Mouse (Mus musculus) megakaryocyte, embryonic 14.5 days (primary cell): ENCODE results near the gene Tmem136.

Source experiments
- FLI1 ChIP-seq: IDR thresholded peaks from 2 replicates; pipeline ENCODE4 v1.6.1; 2012; ENCODE audit warnings: low read length, inconsistent platforms, mixed read lengths
- GATA1 ChIP-seq: IDR thresholded peaks from 3 replicates; pipeline ENCODE4 v1.6.1; 2012; ENCODE audit warnings: mixed read lengths, low read length, inconsistent platforms, borderline replicate concordance

GRCm38 (mm10) chr9:43078711-43079110, 37.7 kb downstream of the Tmem136 start:
- TF ChIP-seq GATA1 = no peak
- TF ChIP-seq FLI1 = no peak
